Mouse (Mus musculus): ENCODE data around the gene 4930524J08Rik. TPM values are rescaled to one million over a fixed set of nuclear protein-coding genes. Genes with fewer than 3 reads are reported as not detected.
A peak's percentile ranks its signal among the peaks of the same experiment; 100 is the strongest.

Gene 4930524J08Rik
- total and polyA plus RNA-seq, 3 experiments, result 0.50 to 5.8 (median 0.72) TPM

GRCm38 (mm10) chr5:99975776-99976175 is 3.1 kb upstream of the 4930524J08Rik start:
- dilution Hi-C loops (cut with MboI; ENCODE audit: extremely low pct_ligation_motif_present, extremely low pct_unique_long_range_greater_than_20kb, low sequenced_read_pairs), result no loop called here
- peaks cover 67% of the 10 kb centered on the region for H3K79me2 ChIP-seq (replicated peaks; ENCODE audit: control insufficient read depth, extremely low read depth, insufficient read depth, poor library complexity, severe bottlenecking)
- peak overlapping the region; percentile 95; the same call in 1 of the 2 replicates for H3K4me2 ChIP-seq (ENCODE audit: insufficient read depth, low read depth, poor library complexity, severe bottlenecking)
- peaks cover 7 to 37% of the 10 kb centered on the region in 2 experiments for H3K36me3 ChIP-seq (replicated peaks in 1 of 2; ENCODE audit: control insufficient read depth in 1 of 2, insufficient read depth in 1 of 2, low read length in 1 of 2)
- TF ChIP-seq UBTF (IDR thresholded peaks at IDR 0.05; ENCODE audit: low read depth, low read length) (no peak), ZKSCAN1 (IDR thresholded peaks at IDR 0.05; ENCODE audit: borderline replicate concordance, low read depth, low read length) (no peak), KAT2A (IDR thresholded peaks at IDR 0.05; ENCODE audit: insufficient replicate concordance, low read length) (no peak), SIN3A (IDR thresholded peaks at IDR 0.05; ENCODE audit: low read length) (no peak; the same call in 1 of the 2 replicates), TBP (conservative IDR thresholded peaks at IDR 0.05; ENCODE audit: low read depth, low read length) (no peak), MXI1 (IDR thresholded peaks at IDR 0.05; ENCODE audit: low read depth, low read length) (no peak), RAD21 (IDR thresholded peaks at IDR 0.05; ENCODE audit: low read depth, low read length) (no peak), MAFK (IDR thresholded peaks at IDR 0.05; ENCODE audit: insufficient replicate concordance, low read length) (no peak), JUN (IDR thresholded peaks at IDR 0.05; ENCODE audit: insufficient read depth, low read depth, low read length) (no peak), CHD2 (IDR thresholded peaks at IDR 0.05; ENCODE audit: low read length) (no peak), HCFC1 (IDR thresholded peaks at IDR 0.05; ENCODE audit: low read depth, low read length) (no peak), POLR2A (IDR thresholded peaks at IDR 0.05; ENCODE audit: low read depth, low read length) (no peak), MEF2A (IDR thresholded peaks at IDR 0.05; ENCODE audit: borderline replicate concordance, low read depth, low read length) (no peak), CTCF (conservative IDR thresholded peaks at IDR 0.05 in 1 of 2, IDR thresholded peaks at IDR 0.05 in 1 of 2; ENCODE audit: low read depth in 2 of 2, low read length in 2 of 2) (no peak), USF1 (IDR thresholded peaks at IDR 0.05; ENCODE audit: low read depth, low read length) (no peak), SMC3 (IDR thresholded peaks at IDR 0.05; ENCODE audit: low read depth, low read length) (no peak), USF2 (conservative IDR thresholded peaks at IDR 0.05; ENCODE audit: low read depth, low read length) (no peak), ZNF384 (IDR thresholded peaks at IDR 0.05; ENCODE audit: low read depth, low read length) (no peak)
- peaks cover 6 to 29% of the 10 kb centered on the region in 2 experiments; a peak in 3 of 4 replicates for H3K4me1 ChIP-seq (ENCODE audit: control insufficient read depth in 1 of 2, insufficient read depth in 2 of 2)
- in situ Hi-C loops (cut with MboI; ENCODE audit: low pct_ligation_motif_present, low pct_unique_long_range_greater_than_20kb, low sequenced_read_pairs), result no loop called here
- peak overlapping the region; percentile 26; the same call in 1 of the 2 replicates for H3K9ac ChIP-seq (ENCODE audit: insufficient read depth, low read depth)
- H3K4me3 ChIP-seq (replicated peaks in 1 of 3; ENCODE audit: low read depth in 2 of 3, low read length in 2 of 3, poor library complexity in 1 of 3), result peak overlapping the region; percentile 29 to 74 (median 36)
- no peaks in the 10 kb centered on the region for H3K27me3 ChIP-seq (replicated peaks)
- no peak overlapping the region for H3K27ac ChIP-seq (ENCODE audit: insufficient read depth, low read depth)
- no peak for DNase-seq (ENCODE audit: extremely low read depth)
- H3K9me3 ChIP-seq (replicated peaks; ENCODE audit: low read length), result peaks cover 3% of the 10 kb centered on the region

DNA sequence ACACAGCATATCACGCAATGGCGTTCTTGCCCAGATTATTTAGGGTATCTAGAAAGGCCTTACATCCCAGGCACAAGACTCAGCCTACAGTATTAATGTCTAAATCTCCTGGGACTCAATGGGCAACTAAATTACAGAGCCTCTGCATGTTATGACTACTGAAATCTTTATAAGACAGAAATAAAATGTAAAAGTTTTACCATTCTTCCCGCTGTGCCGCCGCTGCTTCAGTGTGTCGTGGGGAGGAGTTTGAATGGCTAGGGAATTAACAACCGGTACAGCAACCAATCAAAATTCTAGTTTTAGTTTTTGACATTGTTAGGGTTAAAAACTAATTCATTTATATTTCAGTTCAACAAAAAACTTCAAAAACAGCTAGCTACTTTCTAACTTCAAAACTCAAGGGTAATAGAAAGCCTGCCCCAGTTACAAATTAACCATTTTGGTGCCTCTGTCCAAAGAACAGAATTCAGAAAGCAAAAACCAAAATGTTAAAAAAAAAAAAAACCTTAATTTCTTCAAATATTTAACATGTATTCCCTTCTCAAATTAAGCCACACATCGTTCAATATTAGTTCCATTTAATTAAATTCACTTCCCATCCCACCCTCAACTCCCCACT is 2.4 kb upstream of the 4930524J08Rik start:
- H3K79me2 ChIP-seq (replicated peaks; ENCODE audit: control insufficient read depth, extremely low read depth, insufficient read depth, poor library complexity, severe bottlenecking), result peaks cover 64% of the 10 kb centered on the region
- TF ChIP-seq SIN3A (IDR thresholded peaks at IDR 0.05; ENCODE audit: low read length) (peak; percentile 50), JUND (conservative IDR thresholded peaks at IDR 0.05; ENCODE audit: low read depth, low read length) (no peak), HCFC1 (IDR thresholded peaks at IDR 0.05; ENCODE audit: low read depth, low read length) (no peak), JUN (IDR thresholded peaks at IDR 0.05; ENCODE audit: insufficient read depth, low read depth, low read length) (no peak)
- DNase-seq (ENCODE audit: extremely low read depth), result peak; percentile 47
- dilution Hi-C loops (cut with MboI; ENCODE audit: extremely low pct_ligation_motif_present, extremely low pct_unique_long_range_greater_than_20kb, low sequenced_read_pairs), result no loop called here
- H3K4me2 ChIP-seq (ENCODE audit: insufficient read depth, low read depth, poor library complexity, severe bottlenecking), result peak overlapping the region; percentile 92
- no peaks in the 10 kb centered on the region for H3K27me3 ChIP-seq (replicated peaks)
- peaks cover 3% of the 10 kb centered on the region for H3K9me3 ChIP-seq (replicated peaks; ENCODE audit: low read length)
- in situ Hi-C loops (cut with MboI; ENCODE audit: low pct_ligation_motif_present, low pct_unique_long_range_greater_than_20kb, low sequenced_read_pairs), result no loop called here
- peak overlapping the region; percentile 100 for H3K9ac ChIP-seq (ENCODE audit: insufficient read depth, low read depth)
- H3K36me3 ChIP-seq (replicated peaks in 1 of 2; ENCODE audit: control insufficient read depth in 1 of 2, insufficient read depth in 1 of 2, low read length in 1 of 2), result peaks cover 7 to 34% of the 10 kb centered on the region in 2 experiments
- H3K4me3 ChIP-seq (replicated peaks in 1 of 3; ENCODE audit: low read depth in 2 of 3, low read length in 2 of 3, poor library complexity in 1 of 3), result peak overlapping the region; percentile 74 to 99 (median 97)
- H3K4me1 ChIP-seq (ENCODE audit: control insufficient read depth in 1 of 2, insufficient read depth in 2 of 2), result peaks cover 6 to 29% of the 10 kb centered on the region in 2 experiments; a peak in 3 of 4 replicates
- no peak overlapping the region for H3K27ac ChIP-seq (ENCODE audit: insufficient read depth, low read depth)
